Mouse (Mus musculus) frontal cortex, postnatal 25 days (tissue): ENCODE results near the gene Batf.

Source experiments
- DNase-seq, 2 experiments: peaks; one replicate each; pipeline ENCODE4 v3.0.0; 2022; ENCODE audit warnings: low spot score in 2 of 2

Gene Batf

GRCm38 (mm10) chr12:85726729-85727397, 40.4 kb downstream of the Batf start:
- no peak for DNase-seq

- no peak for DNase-seq
Measured at GRCm38 (mm10) chr12:85728181-85728580, 41.7 kb downstream of the Batf start.

GRCm38 (mm10) chr12:85729022-85729944, 42.8 kb downstream of the Batf start:
- DNase-seq: peak; percentile 35 to 54

GRCm38 (mm10) chr12:85729945-85730290, 43.4 kb downstream of the Batf start:
- no peak for DNase-seq

- DNase-seq: no peak
Measured at GRCm38 (mm10) chr12:85736203-85736602, 49.7 kb downstream of the Batf start.

- DNase-seq: no peak
Measured at GRCm38 (mm10) chr12:85736960-85737359, 50.5 kb downstream of the Batf start.

GRCm38 (mm10) chr12:85745827-85746695, 59.6 kb downstream of the Batf start, which contains the start of gene Flvcr2:
Gene Flvcr2 (plus strand): TSS chr12:85746539.
- peak; percentile 47 to 54 for DNase-seq

- DNase-seq: no peak
Measured at GRCm38 (mm10) chr12:85746696-85747219, 60.3 kb downstream of the Batf start.

GRCm38 (mm10) chr12:85747343-85747742, 60.9 kb downstream of the Batf start:
- no peak for DNase-seq

GRCm38 (mm10) chr12:85749861-85750260, 63.4 kb downstream of the Batf start:
- no peak for DNase-seq

GRCm38 (mm10) chr12:85752116-85752515, 65.6 kb downstream of the Batf start:
- no peak for DNase-seq

- DNase-seq: no peak
Measured at GRCm38 (mm10) chr12:85753223-85753622, 66.8 kb downstream of the Batf start.

GRCm38 (mm10) chr12:85754611-85755265, 68.3 kb downstream of the Batf start:
- DNase-seq: no peak

GRCm38 (mm10) chr12:85756455-85756854, 70.0 kb downstream of the Batf start:
- no peak for DNase-seq

GRCm38 (mm10) chr12:85757074-85757473, 70.6 kb downstream of the Batf start:
- DNase-seq: no peak
